Mouse (Mus musculus) cerebellum, adult (tissue): ENCODE measurements at regions not wholly inside any gene's neighbourhood (a gene's known extent, or its start where the extent isn't known, plus 50 kb on each side); places are given as distances from the start of the nearest gene placed in this dataset.

Experiments used
- ATAC-seq: cut with Nextera tagmentation; 2 replicates; pipeline ENCODE4 v1.9.2; 2017; ENCODE audit warnings: mild to moderate bottlenecking, moderate library complexity, mixed read lengths; ENCODE audit not compliant: insufficient number of reproducible peaks, low FRiP score, low TSS enrichment

DNA sequence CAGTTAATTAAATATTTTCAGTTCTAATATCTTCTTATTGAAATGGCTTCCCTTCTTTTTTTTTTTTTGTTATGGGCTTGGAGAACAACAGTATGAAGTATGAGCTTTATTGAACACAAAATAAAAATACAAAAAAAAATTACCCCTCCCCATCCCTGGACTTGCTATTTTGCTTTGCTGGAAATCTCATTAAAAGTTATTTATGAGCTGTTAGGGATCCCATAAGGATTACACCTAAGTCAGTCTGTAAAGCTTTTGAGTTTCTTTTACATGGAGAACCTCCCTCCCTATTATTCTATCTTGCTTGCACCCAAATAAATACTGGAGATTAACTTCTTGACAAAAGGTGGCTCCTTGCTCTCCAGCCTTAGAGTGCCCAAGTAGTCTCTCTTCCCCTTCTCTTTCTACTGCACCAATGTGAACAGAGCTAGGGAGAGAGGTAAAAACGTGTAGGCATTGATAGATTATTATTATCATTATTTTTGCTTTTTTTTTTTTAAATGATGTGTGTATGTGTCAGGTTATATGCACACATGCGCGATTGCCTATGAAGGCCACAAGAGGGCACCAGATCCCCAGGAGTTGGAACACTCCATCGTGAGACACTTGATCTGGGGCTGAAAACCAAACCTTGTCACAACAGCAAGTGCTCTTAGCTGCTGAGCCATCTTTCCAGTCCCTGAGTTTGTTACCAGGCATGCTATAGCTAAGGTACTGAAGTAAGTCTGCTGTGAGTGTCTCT, 186.6 kb upstream of the Habp2 start:
- ATAC-seq = no peak

DNA sequence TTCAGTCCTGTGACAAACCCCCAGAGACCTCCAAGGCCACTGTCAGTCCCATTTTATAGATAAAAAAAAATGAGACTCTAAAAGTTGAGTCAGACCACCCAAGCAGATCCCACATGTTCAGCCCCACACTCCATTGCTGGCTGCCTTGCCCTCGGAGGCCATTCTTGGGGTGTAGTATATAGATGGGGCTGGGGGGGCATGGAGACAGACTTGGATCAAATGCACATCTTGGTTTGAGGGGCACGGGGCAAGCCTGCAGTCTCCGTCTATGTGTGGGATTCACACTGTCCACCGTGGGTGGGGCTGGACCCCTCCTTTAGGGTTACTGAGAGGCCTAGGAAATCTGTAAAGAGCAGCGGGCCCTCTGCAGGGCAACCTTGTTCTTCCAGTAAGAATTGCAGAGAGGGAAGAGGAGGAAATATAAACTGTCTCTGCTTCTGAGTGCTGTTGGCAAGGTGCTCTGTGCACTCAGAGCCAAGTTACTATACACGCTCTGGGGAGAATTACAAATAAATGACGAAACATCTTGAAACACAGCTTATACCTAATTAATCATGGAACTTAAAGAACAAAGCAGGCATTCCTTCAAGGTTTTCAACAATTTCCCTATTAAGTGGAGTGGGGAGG, 184.4 kb upstream of the Habp2 start:
- no peak for ATAC-seq

DNA sequence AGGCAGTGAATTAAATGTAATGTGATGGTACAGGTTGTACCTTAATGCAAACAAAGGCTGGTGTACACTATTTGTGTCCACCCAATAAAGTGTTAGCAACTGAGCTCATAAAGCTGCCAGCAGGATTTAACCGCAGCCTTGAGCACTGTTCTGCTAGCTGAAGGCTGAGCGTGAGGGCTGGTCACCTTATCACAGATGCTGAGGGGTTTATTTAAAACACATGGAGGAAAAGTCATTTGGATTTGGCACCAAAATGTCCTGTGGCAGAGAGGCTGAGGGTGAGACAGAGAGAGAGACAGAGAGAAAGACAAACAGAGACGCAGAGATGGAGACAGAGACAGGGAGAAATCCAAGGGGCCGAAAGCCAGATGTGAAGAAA, 181.9 kb upstream of the Habp2 start:
- ATAC-seq = no peak

DNA sequence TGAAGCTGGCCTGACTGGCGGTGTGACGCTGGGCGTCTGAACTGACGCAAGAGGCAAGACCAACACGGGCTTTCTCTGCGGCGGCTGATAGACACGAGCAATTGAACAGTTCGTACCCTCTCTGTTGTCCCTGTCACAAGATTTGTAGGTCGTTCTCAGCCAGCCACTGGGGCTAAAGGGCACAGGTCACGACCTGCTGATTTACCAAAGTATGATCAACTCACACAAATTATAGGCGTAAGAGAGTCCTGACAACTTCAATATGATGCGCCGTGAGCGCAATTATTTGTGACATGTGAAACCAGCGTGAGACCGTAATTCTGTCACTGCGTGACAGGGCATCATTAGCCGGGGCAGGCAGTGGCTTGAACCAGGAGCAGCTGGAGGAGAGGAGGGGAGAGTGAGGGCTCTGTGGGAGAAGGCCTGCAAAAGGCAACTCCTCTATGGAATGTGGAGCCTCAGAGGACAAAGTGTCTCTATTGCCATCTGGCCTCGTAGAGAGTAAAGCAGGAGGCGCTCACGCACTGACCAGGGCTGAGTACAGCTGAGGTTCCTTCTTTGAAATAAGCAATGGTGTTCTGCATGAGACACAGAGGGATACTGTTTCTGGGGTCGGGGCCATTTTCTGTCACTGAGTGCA, 181.4 kb upstream of the Habp2 start:
- no peak for ATAC-seq

DNA sequence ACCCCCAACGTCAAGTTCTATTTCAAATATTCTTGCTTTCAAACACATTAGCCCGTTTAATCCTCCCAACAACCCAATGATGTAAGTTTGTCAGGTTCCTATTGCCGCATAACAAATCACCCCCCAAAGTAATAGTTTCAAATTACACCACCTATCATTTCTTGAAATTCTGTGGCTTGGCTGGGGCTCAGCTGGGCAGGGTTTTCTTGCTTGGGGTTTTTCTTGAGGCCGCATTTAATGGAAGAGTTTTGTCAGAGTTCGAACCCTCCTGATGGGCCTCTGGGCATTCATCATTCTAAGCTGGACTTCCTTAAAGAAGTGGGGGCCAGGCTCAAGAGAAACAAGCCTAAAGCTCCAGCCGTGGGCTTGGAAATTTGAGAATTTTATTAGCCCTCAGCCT, 178.1 kb upstream of the Habp2 start:
- ATAC-seq = no peak

DNA sequence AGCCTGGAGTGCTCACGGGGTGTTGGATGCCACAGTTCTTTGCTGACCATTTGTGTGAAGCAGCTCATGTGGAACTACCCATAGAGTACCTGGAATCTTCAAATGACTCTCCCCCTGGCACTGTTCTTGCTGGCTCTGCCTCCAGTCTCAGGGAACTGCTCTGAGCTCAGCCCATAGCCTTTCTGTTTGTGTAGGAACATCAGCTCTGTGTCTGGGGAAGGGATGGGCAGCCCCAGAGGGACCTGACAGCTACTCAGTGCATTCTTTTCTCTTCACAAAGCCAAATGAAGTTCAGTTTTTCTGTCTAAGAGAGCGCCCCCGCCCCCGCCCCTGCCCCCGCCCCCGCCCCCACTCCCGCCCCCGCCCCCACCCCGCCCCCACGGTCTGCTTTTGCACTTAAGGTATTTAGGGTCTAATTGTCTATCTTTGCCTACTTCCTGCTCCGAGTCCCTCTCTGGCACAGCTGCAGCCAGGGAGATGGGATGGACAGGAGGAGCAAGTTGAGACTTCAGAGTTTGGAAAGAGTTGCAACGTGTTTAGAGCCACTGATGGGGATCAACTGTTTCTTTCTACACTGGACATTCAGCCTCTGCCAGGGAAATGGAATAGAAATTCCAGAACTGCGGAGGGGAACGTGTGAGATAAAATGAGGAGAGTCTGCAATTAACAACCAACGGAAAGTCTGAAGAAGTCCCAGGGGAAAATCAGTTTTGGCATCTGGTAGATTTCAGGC, 171.2 kb upstream of the Habp2 start:
- ATAC-seq = no peak; the same call in 1 of the 2 replicates

DNA sequence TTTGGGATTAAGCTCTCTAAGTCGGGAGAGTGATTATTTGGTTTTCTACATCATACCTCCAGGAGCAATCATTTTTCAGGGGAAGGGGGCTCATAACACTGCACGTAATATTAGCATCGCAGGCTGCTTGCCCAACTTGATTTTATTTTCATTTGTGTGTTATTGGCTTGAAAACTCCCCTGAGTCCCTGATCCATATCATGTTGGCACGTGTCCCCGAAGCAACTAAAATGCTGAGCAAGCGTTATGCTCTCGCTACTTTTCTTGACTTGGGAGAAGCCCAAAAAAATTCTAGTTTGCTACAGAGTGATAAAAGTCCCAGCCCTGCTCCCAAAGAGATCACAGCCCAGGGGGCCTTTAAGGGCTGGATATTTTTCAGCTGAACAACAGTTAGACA, 170.7 kb upstream of the Habp2 start:
- ATAC-seq = no peak

DNA sequence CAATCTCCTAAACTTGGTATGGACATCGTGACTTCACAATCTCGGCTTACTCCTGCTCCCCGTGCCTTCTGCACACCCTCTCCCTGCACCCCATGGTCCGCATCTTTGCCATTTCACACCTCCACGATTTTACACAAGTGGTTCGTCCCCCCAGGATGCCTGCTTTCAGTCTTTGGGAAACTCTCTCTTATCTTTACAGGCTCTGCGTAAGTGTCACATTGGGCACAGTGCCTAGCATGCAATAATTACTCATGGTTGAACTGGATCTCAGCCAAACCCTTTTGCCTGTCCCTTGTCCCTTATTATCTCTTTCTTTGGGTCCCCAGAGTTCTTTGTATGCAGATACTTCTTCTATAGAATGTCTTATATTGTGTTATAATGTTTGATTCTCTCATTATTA, 166.2 kb upstream of the Habp2 start:
- no peak for ATAC-seq

DNA sequence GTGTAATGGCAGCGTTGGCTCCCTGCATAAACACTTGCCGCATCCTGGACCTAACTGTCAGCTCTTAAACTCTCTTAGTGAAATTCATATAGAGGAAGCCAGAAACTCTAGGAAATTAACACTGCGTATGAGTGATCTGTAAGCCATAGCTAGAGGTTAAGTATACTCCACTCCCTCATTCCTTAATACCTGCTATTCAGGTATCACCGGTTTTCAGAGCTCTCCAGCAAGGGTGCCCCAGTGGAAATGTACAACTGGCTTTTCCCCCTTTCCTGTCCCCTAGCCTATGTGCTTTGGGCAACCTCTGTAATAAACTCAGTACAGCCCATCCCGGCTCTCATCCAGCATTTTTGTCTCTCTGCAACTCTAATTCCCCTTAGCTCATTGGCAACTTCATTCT, 164.8 kb upstream of the Habp2 start:
- ATAC-seq = no peak

DNA sequence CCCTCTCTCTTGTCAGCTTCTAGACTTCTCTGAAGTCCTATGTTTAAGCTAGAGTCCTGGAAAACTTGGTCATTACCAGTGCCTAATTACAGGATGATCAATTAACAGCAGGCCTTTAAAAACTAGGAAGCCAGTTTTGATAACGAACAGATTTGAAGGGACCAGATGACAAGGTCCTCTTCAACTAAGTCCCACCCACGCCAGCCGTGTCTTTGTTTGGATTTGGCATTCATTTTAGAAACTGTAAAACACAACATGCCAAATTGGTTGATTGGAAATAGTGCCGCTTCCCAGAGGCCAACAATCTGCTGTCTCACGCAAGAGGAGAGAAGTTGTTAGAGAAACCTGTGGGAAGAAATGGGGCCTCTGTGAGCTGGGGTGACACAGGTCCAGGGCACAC, 155.4 kb upstream of the Habp2 start:
- ATAC-seq = no peak

DNA sequence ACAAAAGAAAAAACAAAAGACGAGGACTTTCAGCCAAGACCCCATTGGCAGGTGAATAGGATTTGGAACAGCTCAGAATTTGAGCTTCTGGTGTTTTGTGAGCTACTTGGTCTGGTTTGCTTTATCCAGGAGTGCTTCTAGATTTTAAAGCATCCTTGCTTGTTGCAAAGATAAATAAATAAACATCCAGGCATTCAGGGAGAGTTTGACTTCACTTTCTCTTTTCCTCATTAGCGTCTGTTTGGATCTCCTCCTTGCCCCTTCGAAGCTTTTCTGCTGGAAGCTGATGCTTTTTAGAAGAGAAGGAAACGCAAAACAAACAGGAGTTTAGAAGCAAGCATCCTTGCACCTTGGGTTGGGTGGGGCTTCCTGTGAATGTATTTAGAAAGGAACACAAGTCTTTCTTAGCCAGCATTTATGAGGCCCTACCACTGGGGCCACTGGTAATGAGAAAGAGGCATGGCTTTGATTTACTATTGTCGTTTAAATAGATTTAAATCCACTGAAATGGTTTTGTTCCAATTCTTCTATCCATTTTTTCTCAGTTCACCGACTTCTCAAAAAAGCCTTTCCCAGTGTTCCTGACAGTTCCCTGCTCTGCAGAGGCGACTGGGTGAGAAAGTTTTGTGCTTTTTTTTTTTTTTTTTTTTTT, 153.9 kb upstream of the Habp2 start:
- no peak for ATAC-seq

DNA sequence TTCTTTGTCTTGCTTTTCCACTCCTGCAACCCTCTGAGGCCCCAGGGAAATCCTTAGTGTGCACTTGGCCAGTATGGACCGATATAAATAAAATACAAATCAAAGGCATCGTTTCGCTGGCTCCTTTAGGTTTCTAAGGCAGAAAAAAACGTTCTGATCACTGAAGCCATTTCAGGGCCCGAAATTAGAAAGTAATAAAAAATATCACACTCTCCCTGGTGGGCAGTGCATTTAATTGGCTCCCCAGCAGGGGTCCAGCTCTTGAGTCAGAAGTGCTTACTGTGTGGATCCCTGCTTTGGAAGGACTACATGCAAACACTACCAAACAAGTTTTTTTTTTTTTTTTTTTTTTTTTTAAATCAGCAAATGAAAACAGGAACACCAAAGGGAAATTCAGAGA, 153.4 kb upstream of the Habp2 start:
- no peak for ATAC-seq

DNA sequence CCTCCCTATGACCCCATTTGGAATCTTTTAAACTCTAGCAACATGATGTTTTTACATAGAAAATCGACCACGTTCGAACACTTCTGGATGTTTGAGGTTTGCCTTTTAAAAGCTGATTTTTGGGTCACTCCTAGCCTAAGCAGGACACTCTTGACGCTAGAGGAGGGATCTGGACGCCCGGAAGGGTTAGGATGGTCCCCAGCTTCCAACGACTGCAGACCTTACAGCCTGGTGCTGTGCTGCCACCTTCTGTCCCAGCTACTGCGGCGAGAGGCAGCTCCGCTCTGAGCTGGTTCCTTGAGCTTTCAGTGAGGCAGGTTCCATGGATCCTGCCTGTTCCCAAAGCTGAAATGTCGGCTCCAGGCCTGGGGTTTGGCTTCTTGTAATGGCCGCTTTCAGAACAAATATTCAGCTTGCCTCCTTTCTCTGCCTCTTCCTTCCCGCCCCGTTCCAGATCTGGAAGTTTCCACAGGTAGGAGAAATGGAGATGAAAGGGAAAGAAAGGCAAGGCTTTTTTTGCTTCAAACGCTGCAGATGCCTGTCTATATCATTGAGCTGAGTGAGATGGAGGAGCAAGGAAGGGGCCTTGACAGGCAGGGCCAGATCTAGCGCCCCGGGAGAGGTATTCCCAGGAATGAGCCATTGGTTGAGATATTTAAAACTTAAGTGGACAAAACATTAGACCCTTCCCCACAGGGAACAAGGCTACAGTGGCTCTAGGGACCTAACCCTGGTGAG, 152.7 kb upstream of the Habp2 start:
- peak; percentile 70; the same call in 1 of the 2 replicates for ATAC-seq

DNA sequence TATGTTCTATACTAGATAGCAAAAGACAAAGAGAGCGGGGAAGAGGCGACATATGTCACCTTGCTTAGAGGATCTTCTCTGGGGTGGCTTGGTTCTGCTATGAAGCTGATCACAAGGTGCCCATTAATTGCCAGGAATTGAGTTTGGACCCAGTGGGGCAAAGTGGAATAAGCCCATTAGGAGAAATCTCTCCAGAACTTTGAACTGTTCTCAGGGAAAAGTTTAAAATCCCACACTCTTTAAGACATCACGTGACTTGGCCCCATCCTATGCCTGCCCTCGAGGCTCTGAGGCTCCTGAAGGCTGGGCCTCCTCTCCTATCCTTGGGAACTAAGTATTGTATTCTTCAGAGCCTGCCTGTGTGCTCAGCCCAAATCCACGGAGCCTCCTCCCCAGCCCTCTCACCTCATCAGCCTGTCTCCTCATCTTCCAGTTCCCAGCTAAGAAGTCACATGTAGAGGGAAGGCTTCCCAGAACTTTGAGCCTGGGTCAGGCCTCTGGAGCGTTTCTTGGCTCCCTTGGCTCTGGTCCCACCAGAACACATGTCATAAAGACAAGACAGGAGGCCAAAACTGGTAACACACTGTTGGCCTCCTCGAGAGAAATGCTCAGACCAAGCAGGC, 151.5 kb upstream of the Habp2 start:
- ATAC-seq = no peak

DNA sequence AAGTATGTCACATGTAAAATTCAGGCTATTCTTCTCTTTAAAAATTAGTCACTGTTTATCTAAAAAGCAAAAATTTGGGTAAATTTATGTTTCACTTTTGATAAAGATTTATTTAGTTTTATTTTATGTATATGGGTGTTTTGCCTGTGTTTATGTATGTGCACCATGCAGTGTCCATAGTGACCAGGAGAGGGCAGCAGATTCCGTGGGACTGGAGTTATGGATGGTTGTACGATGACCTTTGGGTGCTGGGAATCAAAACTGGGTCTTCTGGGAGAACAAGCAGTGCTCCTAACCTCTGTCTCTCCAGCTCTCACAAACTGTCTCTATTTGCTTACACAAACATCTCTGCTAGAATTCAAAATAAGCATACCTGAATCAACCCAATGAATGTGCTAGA, 146.4 kb upstream of the Habp2 start:
- ATAC-seq = no peak

DNA sequence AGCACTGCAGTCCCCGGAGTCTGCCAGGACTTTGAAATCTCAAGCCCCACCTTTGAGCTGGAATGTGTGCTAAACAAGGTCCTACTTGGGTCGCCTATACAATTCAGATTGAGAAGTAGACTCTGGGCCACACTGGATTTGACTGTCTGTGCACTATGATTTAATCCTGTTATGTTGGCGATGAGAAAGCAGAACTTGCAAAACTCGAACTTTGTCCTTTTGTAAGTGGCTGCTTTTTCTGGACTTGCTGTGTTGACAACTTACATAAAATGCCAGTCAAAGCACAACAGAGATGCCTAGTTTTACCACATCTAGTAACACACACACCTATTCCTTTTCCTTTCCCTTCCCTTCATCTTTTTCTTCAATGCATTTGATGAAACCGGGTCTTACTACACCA, 142.7 kb upstream of the Habp2 start:
- ATAC-seq = no peak

DNA sequence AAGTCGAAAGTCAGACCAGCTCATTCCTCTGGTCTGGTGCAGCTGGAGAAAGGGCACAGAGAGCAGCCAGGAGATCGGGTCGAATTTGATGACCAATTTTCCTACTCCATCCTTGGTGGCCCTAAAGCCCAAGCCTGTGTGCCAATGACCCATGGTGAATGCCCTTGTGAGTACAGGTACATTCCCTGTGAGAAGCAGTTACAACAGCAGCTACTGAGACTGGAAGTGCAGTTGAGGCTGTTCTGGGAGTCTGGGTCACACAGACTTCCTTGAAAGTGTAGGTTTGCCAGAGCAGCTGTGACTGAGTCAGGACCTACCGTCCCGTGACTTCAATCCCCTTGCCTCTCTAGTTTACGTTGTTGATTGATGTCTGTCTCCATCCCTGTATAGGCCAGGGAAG, 129.8 kb upstream of the Habp2 start:
- no peak for ATAC-seq

DNA sequence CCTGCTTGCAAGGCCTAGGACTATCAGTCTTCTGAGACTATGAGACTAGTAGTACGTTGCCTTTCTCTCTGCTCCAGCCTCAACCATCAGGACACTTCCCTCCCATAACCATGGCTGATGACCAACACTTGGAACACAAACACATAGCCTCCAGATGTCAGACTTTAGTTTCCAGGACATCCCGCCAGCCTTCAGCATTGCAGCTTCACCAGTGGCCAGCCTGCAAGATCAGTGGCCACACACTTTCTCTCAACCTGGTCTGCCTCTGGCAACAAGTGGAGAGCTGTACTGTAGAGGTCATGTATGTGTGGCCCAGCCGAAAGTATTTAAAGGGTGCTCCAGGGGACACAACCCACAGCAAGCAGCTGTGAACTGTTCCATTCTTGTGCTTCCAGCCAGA, 124.8 kb upstream of the Habp2 start:
- no peak for ATAC-seq

DNA sequence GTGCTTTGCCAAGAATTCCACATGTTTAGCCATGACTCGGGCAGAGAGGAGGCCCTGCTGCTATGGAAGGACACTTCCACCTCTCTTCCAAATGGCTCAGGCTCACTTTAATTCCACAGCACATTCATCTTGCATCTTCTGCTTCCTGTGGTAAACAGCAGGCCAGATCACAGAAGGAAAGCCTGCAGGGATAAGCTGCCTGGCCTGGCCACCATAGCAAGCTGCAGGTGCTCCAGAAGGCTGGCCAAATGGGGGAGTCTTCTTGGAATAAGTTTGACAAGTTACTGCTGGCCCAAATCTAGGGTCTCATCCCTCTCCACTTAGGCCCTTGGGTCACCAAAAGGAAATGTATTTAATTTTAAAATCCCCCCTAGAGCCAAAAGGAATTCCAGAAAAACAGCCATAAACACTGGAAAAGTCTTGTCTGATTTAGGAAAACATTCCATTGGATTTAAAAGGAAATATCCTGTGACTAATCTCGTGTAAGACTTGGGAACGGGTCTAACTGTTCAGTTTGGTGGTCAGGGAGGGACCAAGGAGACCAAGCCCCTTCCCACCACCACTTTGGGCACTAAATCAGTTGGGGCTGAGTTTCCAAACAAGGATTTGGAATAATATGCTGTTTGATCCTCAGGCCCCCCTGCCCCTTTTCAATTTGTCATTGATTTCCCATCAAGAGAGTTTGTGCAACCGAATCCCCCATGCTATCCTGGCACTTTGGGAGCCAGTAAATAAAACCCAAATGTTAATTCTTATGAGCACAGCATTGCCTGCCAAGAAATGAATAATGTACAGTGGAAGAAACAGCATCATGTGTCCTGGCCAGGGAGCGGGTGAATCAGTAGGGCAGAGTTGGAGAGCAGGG, 117.6 kb upstream of the Habp2 start:
- ATAC-seq = no peak
